Mouse (Mus musculus) gastrocnemius, postnatal 10 days (tissue): ENCODE data around the gene Mef2b. TPM values are rescaled to one million over a fixed set of nuclear protein-coding genes. Genes with fewer than 3 reads are reported as not detected.

Experiments used
- DNase-seq: peaks from one replicate; pipeline ENCODE4 v3.0.0; 2021; ENCODE audit warnings: mixed read lengths
- total RNA-seq, 2 experiments: library from RNA; stranded (reverse); gene quantifications; 2 replicates each; pipeline ENCODE4 v1.2.3; 2021

Gene Mef2b
- total RNA-seq, 2 experiments from 2014 or later = 0.35 to 0.45 TPM

- no peak for DNase-seq
Observed at GRCm38 (mm10) chr8:70134086-70134485, 5.4 kb upstream of the Mef2b start.

- no peak for DNase-seq
Observed at GRCm38 (mm10) chr8:70134931-70135330, 4.6 kb upstream of the Mef2b start.

GRCm38 (mm10) chr8:70136591-70136990 is 2.9 kb upstream of the Mef2b start:
- DNase-seq = no peak

GRCm38 (mm10) chr8:70137890-70138289 is 1.6 kb upstream of the Mef2b start:
- no peak for DNase-seq

GRCm38 (mm10) chr8:70139981-70140380 is 470 bp downstream of the Mef2b start:
- DNase-seq = no peak

GRCm38 (mm10) chr8:70147678-70148607 is 8.4 kb downstream of the Mef2b start:
- no peak for DNase-seq

GRCm38 (mm10) chr8:70150158-70150557 is 10.6 kb downstream of the Mef2b start:
- peak; percentile 15 for DNase-seq

- DNase-seq = peak; percentile 64
Observed at GRCm38 (mm10) chr8:70152537-70153257, 13.2 kb downstream of the Mef2b start.

GRCm38 (mm10) chr8:70157240-70157800 is 17.8 kb downstream of the Mef2b start:
- DNase-seq = no peak

GRCm38 (mm10) chr8:70158069-70158853 is 18.8 kb downstream of the Mef2b start:
- peak; percentile 76 for DNase-seq

GRCm38 (mm10) chr8:70159211-70159610 is 19.7 kb downstream of the Mef2b start:
- no peak for DNase-seq

GRCm38 (mm10) chr8:70160015-70160414 is 20.5 kb downstream of the Mef2b start:
- DNase-seq = no peak

- no peak for DNase-seq
Observed at GRCm38 (mm10) chr8:70163316-70163715, 23.8 kb downstream of the Mef2b start.

- DNase-seq = peak; percentile 83
Observed at GRCm38 (mm10) chr8:70166504-70167110, 27.1 kb downstream of the Mef2b start.

GRCm38 (mm10) chr8:70170116-70170515 is 30.6 kb downstream of the Mef2b start:
- no peak for DNase-seq

- no peak for DNase-seq
Observed at GRCm38 (mm10) chr8:70170748-70171147, 31.2 kb downstream of the Mef2b start.

GRCm38 (mm10) chr8:70171240-70171639 is 31.7 kb downstream of the Mef2b start:
- no peak for DNase-seq

GRCm38 (mm10) chr8:70172043-70172681 is 32.7 kb downstream of the Mef2b start, which contains the start of gene Tmem161a:
Gene Tmem161a (plus strand): TSS chr8:70172356.
- peak; percentile 84 for DNase-seq

GRCm38 (mm10) chr8:70173320-70173719 is 33.8 kb downstream of the Mef2b start:
- no peak for DNase-seq

GRCm38 (mm10) chr8:70174079-70174478 is 34.6 kb downstream of the Mef2b start:
- DNase-seq = no peak

- DNase-seq = no peak
Observed at GRCm38 (mm10) chr8:70178231-70178630, 38.7 kb downstream of the Mef2b start.
